Mouse (Mus musculus): Measurements from ENCODE around the gene Gm2a.

DNA sequence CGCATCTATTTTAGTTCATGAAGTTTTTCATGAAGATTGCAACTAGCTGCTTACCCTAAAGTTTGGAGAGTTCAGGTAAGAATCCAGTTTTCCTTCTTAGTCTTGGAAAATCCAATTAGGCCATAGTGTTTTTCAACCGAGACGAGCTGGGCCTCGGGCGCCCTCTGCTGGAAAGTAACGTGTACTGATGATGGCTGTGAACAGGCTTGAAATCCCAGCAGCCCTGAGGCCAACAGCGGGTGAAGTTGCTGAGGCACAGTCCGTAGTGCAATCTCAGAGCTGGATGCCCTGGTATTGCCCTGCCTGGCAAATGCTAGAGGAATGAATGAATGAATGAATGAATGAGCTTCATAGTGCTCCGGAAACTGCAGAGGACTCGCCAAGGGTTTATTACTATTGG, 10.9 kb upstream of the Gm2a start:
- TF ChIP-seq POLR2A (IDR thresholded peaks at IDR 0.05; ENCODE audit: borderline replicate concordance, extremely low read depth, low read depth, low read length) (no peak), CTCF (IDR thresholded peaks at IDR 0.05; ENCODE audit: insufficient read depth, low read length) (peak; percentile 92)
